Comparison of ENCODE assay signal across 10 mouse cellular contexts in the genomic region with DNA sequence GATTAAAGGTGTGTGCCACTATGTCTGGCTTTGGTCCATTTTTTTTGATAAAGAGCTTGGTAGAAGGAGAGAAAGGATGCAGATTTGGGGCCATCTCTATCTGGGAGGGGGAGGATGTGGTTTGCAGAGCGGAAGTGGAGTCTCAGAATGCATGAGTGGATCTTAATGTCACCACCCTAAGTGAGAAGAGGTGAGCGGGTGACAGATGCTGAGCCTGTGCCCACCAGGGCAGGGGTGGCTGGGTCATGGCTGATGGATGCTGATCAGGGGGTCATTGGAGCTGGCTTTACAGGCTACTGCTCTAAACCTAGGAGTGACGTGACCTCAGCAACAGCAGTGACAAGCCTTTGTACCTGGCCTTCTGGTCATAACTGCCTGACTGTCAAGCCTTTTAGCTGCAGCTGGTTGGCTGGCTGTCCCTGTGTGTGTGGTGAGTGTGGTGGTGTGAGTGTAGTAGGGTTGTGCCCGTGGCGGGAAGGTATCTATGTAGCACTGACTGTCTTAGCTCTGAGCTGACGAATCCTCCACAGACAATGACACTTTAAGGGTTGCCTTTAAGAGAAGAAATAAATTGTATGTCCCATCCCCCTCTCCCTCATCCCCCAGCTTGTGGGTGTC. TPM values are rescaled to one million over a fixed set of nuclear protein-coding genes. Genes with fewer than 3 reads are reported as not detected.
A peak's percentile ranks its signal among the peaks of the same experiment; 100 is the strongest.
DNase-seq lines count a peak whose midpoint lies in the region; ATAC-seq lines count a peak whose summit lies in the region.
"Had no signal": no experiment of that assay in that cellular context is flagged by ENCODE, and none has a peak within 500 bp of the region (broad histone marks: within the 10 kb centered on the region; RNA-seq: fewer than 3 reads in every experiment).

No protein-coding gene starts in this region.

- peaks cover 20% of the 10 kb centered on the region for H3K36me3 ChIP-seq in lung, embryonic 16.5 days (ENCODE audit: control insufficient read depth, insufficient read depth, low read length)
- peaks cover 44% of the 10 kb centered on the region for H3K36me3 ChIP-seq in midbrain, embryonic 14.5 days (ENCODE audit: control insufficient read depth, insufficient read depth, low read length)

- no peaks in the 10 kb centered on the region for H3K9me3 ChIP-seq in lung, embryonic 16.5 days (ENCODE audit: control insufficient read depth, low read length)
- no peaks in the 10 kb centered on the region for H3K9me3 ChIP-seq in midbrain, embryonic 14.5 days (ENCODE audit: control insufficient read depth, low read length)

- no peak overlapping the region for H3K4me2 ChIP-seq in lung, embryonic 16.5 days (ENCODE audit: low read depth, low read length)
- no peak overlapping the region for H3K4me2 ChIP-seq in midbrain, embryonic 14.5 days (ENCODE audit: low read length)

- peak; percentile 34 for DNase-seq in adrenal gland, postnatal 14 days
- DNase-seq in adrenal gland, adult 8-10 months: no peak
- DNase-seq in lung, postnatal 14 days: no peak
- DNase-seq in thymus, postnatal 4 days: peak; percentile 64
- DNase-seq in layer of hippocampus, adult 9-10 months (ENCODE audit: low spot score): no peak
- DNase-seq in midbrain, embryonic 14.5 days: no peak
- DNase-seq: adrenal gland, postnatal 25 days had no signal

- no peaks in the 10 kb centered on the region for H3K27me3 ChIP-seq in lung, embryonic 16.5 days (ENCODE audit: control insufficient read depth, insufficient read depth, low read depth, low read length)
- H3K27me3 ChIP-seq in midbrain, embryonic 14.5 days (ENCODE audit: control insufficient read depth, insufficient read depth, low read length): no peaks in the 10 kb centered on the region

- no peak for ATAC-seq in lung, embryonic 16.5 days (ENCODE audit: low read depth)
- peak; percentile 59 for ATAC-seq in monocyte, adult 5-6 weeks (replicated peaks; ENCODE audit: insufficient number of reproducible peaks, low FRiP score, low TSS enrichment, poor library complexity, severe bottlenecking)
- ATAC-seq in midbrain, embryonic 14.5 days (ENCODE audit: low FRiP score, low TSS enrichment): no peak
- ATAC-seq: hindbrain, postnatal 0 days had no signal

- peaks cover 50% of the 10 kb centered on the region for H3K4me1 ChIP-seq in lung, embryonic 16.5 days (replicated peaks; ENCODE audit: control insufficient read depth, insufficient read depth, low read length)
- H3K4me1 ChIP-seq in midbrain, embryonic 14.5 days (ENCODE audit: control insufficient read depth, insufficient read depth, low read length): peaks cover 6% of the 10 kb centered on the region; the same call in 1 of the 2 replicates

- H3K4me3 ChIP-seq in lung, embryonic 16.5 days (ENCODE audit: low read length): no peak overlapping the region
- H3K4me3 ChIP-seq in midbrain, embryonic 14.5 days (replicated peaks; ENCODE audit: low read depth, low read length): no peak overlapping the region

- peak overlapping the region; percentile 69; the same call in 1 of the 2 replicates for H3K27ac ChIP-seq in lung, embryonic 16.5 days (ENCODE audit: low read length)
- no peak overlapping the region for H3K27ac ChIP-seq in midbrain, embryonic 14.5 days (replicated peaks; ENCODE audit: low read depth, low read length)
- H3K27ac ChIP-seq: hindbrain, postnatal 0 days had no signal

- no peak overlapping the region for H3K9ac ChIP-seq in lung, embryonic 16.5 days (ENCODE audit: low read length)
- no peak overlapping the region for H3K9ac ChIP-seq in midbrain, embryonic 14.5 days (replicated peaks; ENCODE audit: low read length)

- WGBS in lung, embryonic 16.5 days: 72% methylated on average over 6 of the region's 6 CpGs
- 88% methylated on average over 6 of the region's 6 CpGs for WGBS in midbrain, embryonic 14.5 days

RNA-seq across cellular contexts. Expression of gene Cisd3, which starts 1.5 kb away (rescaled TPM):
- 277 and 297 TPM in 2 replicates for total RNA-seq in adrenal gland, postnatal 14 days (2021)
- total RNA-seq in adrenal gland, adult 8-10 months (2022): 100 to 1,000 TPM; 153 to 194 (median 169) TPM
- 57.5 and 66.6 TPM in 2 replicates for polyA plus RNA-seq in lung, embryonic 16.5 days (2015; fragmentation: Nextera tagmentation; extraction: Ambion mirVana)
- total RNA-seq in monocyte, adult 5-6 weeks (2017): 5.8 to 19.1 TPM (median 6.2 TPM) in 3 replicates
- 17.4 and 21.8 TPM in 2 replicates for polyA plus RNA-seq in midbrain, embryonic 14.5 days (2014; fragmentation: Nextera tagmentation; extraction: Ambion mirVana)

RNA-seq across cellular contexts. Expression of gene Pcgf2, which starts 16.1 kb away (rescaled TPM):
- 28.1 and 32.6 TPM in 2 replicates for total RNA-seq in adrenal gland, postnatal 14 days (2021)
- total RNA-seq in adrenal gland, adult 8-10 months (2022): 10 to 100 TPM; 22.2 to 48.5 (median 32.1) TPM
- 16.2 and 16.5 TPM in 2 replicates for polyA plus RNA-seq in lung, embryonic 16.5 days (2015; fragmentation: Nextera tagmentation; extraction: Ambion mirVana)
- 0.85 to 4.5 TPM in 2 of 3 replicates, not detected in the other for total RNA-seq in monocyte, adult 5-6 weeks (2017)
- 25.5 and 31.2 TPM in 2 replicates for polyA plus RNA-seq in midbrain, embryonic 14.5 days (2014; fragmentation: Nextera tagmentation; extraction: Ambion mirVana)

RNA-seq across cellular contexts. Expression of gene Psmb3, which starts 19.0 kb away (rescaled TPM):
- 216 and 225 TPM in 2 replicates for total RNA-seq in adrenal gland, postnatal 14 days (2021)
- total RNA-seq in adrenal gland, adult 8-10 months (2022): 100 to 1,000 TPM; 197 to 238 (median 210) TPM
- polyA plus RNA-seq in lung, embryonic 16.5 days (2015; fragmentation: Nextera tagmentation; extraction: Ambion mirVana): 430 and 457 TPM in 2 replicates
- total RNA-seq in monocyte, adult 5-6 weeks (2017): 137 to 160 TPM (median 146 TPM) in 3 replicates
- polyA plus RNA-seq in midbrain, embryonic 14.5 days (2014; fragmentation: Nextera tagmentation; extraction: Ambion mirVana): 456 and 503 TPM in 2 replicates

RNA-seq across cellular contexts. Expression of gene Mllt6, which starts 21.0 kb away (rescaled TPM):
- total RNA-seq in adrenal gland, postnatal 14 days (2021): 37.0 and 45.2 TPM in 2 replicates
- total RNA-seq in adrenal gland, adult 8-10 months (2022): 10 to 100 TPM; 53.1 to 99.4 (median 71.8) TPM
- 3.4 and 4.0 TPM in 2 replicates for polyA plus RNA-seq in lung, embryonic 16.5 days (2015; fragmentation: Nextera tagmentation; extraction: Ambion mirVana)
- total RNA-seq in monocyte, adult 5-6 weeks (2017): 34.4 to 77.7 TPM (median 40.4 TPM) in 3 replicates
- polyA plus RNA-seq in midbrain, embryonic 14.5 days (2014; fragmentation: Nextera tagmentation; extraction: Ambion mirVana): 6.2 and 9.0 TPM in 2 replicates

RNA-seq across cellular contexts. Expression of gene Epop, which starts 54.7 kb away (rescaled TPM):
- total RNA-seq in adrenal gland, postnatal 14 days (2021): 6.3 and 6.4 TPM in 2 replicates
- total RNA-seq in adrenal gland, adult 8-10 months (2022): 1 to 10 TPM; 2.1 to 5.4 (median 4.0) TPM
- polyA plus RNA-seq in lung, embryonic 16.5 days (2015; fragmentation: Nextera tagmentation; extraction: Ambion mirVana): 1.1 and 2.1 TPM in 2 replicates
- total RNA-seq in monocyte, adult 5-6 weeks (2017): 0.75 to 1.8 TPM (median 0.95 TPM) in 3 replicates
- polyA plus RNA-seq in midbrain, embryonic 14.5 days (2014; fragmentation: Nextera tagmentation; extraction: Ambion mirVana): 1.9 and 2.8 TPM in 2 replicates

Comparison
In these comparisons a context has a peak if more than half of its experiments do, and no peak if none do; other contexts are left out.
1. DNase-seq: peak in adrenal gland, postnatal 14 days (single experiment) and thymus, postnatal 4 days (single experiment); none in adrenal gland, adult 8-10 months (single experiment), lung, postnatal 14 days (single experiment), layer of hippocampus, adult 9-10 months (single experiment) and midbrain, embryonic 14.5 days (single experiment).